Mouse (Mus musculus) liver, postnatal 0 days (tissue): ENCODE results near the gene N4bp2l1.

Experiments used
- CTCF ChIP-seq: sonication (generic); IDR thresholded peaks from 2 replicates; pipeline ENCODE4 v1.5.1; 2016; ENCODE audit warnings: antibody characterized with exemption, low read depth
- EP300 ChIP-seq: IDR thresholded peaks from 2 replicates; pipeline ENCODE4 v1.6.1; 2016; ENCODE audit warnings: antibody characterized with exemption, low read depth, mild to moderate bottlenecking

- TF ChIP-seq CTCF (no peak), EP300 (no peak)
Observed at GRCm38 (mm10) chr5:150560851-150561250, 36.1 kb downstream of the N4bp2l1 start.
